Mouse (Mus musculus): ENCODE results near the gene Dtwd1.
A peak's percentile ranks its signal among the peaks of the same experiment; 100 is the strongest.
"Not testable (repeated sequence)": the region's sequence is repeated elsewhere in the genome, so short reads cannot be mapped to it uniquely, and the experiment has no call there.

Gene Dtwd1

GRCm38 (mm10) chr2:126151855-126152571 is at the start of gene Dtwd1, which contains the start of gene Fam227b:
Gene Dtwd1 (plus strand): TSS chr2:126152141.
Gene Fam227b (minus strand): TSS chr2:126152004.
- peak; percentile 100 for DNase-seq (ENCODE audit: low read depth)

- DNase-seq (ENCODE audit: low read depth) = no peak
Observed at GRCm38 (mm10) chr2:126147723-126148122, 4.2 kb upstream of the Dtwd1 start.

GRCm38 (mm10) chr2:126165277-126166018 is 13.5 kb downstream of the Dtwd1 start:
- DNase-seq (ENCODE audit: low read depth) = no peak

GRCm38 (mm10) chr2:126166335-126166734 is 14.4 kb downstream of the Dtwd1 start:
- no peak for DNase-seq (ENCODE audit: low read depth)

GRCm38 (mm10) chr2:126166848-126167617 is 15.1 kb downstream of the Dtwd1 start:
- DNase-seq (ENCODE audit: low read depth) = no peak

GRCm38 (mm10) chr2:126171427-126171826 is 19.5 kb downstream of the Dtwd1 start:
- DNase-seq (ENCODE audit: low read depth) = no peak

- peak; percentile 63 for DNase-seq (ENCODE audit: low read depth)
Observed at GRCm38 (mm10) chr2:126191306-126191705, 39.4 kb downstream of the Dtwd1 start.

- DNase-seq (ENCODE audit: low read depth) = no peak
Observed at GRCm38 (mm10) chr2:126192129-126192528, 40.2 kb downstream of the Dtwd1 start.

- DNase-seq (ENCODE audit: low read depth) = peak; percentile 61
Observed at GRCm38 (mm10) chr2:126195631-126196356, 43.9 kb downstream of the Dtwd1 start.

GRCm38 (mm10) chr2:126198971-126199370 is 47.0 kb downstream of the Dtwd1 start:
- DNase-seq (ENCODE audit: low read depth) = no peak

GRCm38 (mm10) chr2:126211011-126211680 is 59.2 kb downstream of the Dtwd1 start:
- peak; percentile 36 for DNase-seq (ENCODE audit: low read depth)

GRCm38 (mm10) chr2:126214800-126215199 is 62.9 kb downstream of the Dtwd1 start, which contains the start of gene Gm17555:
Gene Gm17555 (plus strand): TSS chr2:126215100.
- DNase-seq (ENCODE audit: low read depth) = not testable (repeated sequence)
